Mouse (Mus musculus): ENCODE measurements around the gene Gda.

Gene Gda

DNA sequence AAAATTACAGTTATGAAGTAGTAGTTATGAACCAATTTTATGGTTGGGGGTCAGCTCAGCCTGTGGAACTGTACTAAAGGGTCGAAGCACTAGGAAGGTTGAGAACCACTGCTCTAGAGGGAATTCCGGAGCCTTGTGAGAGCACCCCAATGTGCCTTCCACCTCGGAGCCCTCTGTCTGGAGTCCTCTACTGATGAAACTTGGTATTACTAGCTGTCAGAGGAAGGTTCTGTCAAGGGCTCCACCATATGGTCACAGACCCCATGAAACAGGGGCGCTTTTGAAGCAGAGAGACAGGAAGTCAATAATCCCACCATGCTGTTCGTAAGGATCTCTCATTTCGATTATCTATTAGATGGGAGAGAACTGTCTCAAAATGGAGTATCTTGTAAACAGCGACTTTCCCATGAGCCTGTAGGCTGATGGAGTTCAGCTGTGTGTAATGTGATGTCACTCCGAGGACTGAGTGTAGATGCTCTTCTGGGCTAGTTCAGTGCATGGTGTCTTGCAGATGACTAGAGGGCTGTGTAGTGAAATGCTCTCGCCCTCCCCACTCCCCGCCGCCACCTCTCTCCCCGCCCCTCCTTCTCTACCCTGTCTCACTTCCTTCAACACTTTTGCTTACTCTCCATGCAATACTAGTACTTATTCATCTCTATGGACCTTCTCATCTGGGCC lies 100.7 kb downstream of the Gda start:
- DNase-seq: no peak

DNA sequence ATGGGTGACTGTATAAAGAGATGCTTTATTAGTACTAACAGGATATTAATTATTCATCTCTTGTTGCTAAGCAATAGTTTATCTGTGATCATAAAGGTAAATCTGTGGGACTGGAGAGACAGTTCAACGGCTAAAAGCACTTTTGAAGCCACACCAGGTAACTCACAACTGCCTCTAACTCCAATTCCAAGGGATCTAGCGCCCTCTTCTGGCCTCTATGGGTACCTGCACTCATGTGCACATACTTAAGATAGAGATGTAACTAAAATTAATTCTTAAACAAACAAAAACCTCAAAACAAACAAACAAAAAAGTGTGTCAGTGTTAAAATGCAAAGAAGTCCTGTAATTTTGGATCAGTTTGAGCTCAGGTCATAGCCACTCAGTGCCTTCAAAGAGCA lies 101.9 kb downstream of the Gda start:
- no peak for DNase-seq

DNA sequence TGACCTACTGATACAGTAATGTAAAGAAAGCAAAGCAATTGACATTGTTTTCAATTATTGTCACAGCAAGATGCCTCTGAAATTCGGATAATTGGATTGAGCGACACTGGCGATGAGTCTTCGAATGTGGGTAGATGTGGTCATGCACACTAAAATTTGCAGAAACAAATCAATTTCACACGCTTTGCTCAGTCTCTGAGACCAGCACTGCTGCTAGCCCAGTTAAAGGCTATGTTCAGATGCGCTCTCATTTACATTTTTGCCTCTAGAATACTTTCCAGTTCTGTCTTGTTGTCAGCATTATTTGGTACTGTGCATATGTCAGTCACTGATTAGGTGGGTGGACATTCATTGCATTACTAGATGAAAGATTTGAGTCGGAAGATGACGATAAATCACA lies 102.5 kb downstream of the Gda start:
- DNase-seq: no peak

DNA sequence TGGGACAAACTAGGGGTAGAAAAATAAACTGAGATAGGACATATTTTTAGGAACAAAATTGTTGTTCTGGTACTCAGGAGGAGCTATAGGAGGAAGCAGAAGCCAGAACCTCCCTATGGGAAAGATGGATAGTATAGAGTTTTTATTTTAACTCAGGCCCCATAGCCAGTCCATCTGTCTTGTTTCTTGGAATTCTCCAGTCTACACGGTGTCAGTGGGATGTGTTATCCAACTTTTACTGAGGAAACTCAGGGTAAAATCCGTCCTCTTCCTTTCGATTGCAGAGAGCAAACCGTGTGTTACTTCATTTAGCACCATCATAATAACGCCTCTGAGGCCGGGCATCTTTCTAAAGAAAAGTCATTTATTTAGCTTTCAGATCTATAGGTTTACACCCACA lies 104.1 kb downstream of the Gda start:
- no peak for DNase-seq

DNA sequence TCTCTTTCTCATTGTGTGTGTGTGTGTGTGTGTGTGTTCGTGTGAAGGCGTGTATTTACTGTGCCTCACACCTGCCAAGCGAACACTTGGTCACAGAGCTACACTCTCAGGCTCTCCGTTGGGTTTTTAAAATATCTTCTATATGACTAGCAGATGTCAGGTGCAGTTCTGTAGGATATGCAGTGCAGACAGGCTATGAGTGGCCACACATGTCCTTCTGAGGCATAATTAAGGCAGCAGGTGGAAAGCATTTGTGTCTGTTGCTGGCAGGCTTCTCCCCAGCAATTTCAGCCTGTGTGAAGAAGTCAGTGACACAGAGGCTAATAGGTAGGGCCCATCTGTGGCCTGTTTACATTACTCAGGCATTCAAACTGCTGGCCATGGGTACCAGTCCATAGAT lies 104.7 kb downstream of the Gda start:
- no peak for DNase-seq

- no peak for DNase-seq
Observed at GRCm38 (mm10) chr19:21357792-21358191, 115.5 kb downstream of the Gda start.

DNA sequence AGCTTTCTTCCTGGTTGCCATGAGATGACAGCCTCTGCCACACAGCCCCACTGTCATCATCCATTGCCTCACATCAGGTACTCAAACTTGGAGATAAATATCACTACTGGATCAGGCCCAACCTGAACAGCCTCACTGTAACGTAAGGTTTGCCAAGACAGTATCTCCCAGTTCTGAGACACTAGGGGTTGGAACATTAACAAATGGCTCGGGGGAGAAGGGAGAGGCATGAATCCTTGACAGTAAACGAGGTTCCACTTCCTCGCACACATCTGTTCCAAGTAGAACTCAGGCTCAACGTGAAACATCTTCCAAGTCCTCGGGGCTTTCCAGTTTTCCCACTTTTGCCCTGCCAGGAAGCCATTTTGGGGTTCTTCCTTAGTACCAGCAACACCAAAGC lies 123.6 kb downstream of the Gda start:
- DNase-seq: no peak

- no peak for DNase-seq
Observed at GRCm38 (mm10) chr19:21346646-21347045, 126.6 kb downstream of the Gda start.
